ENCODE assay signal across 11 mouse cellular contexts in genomic region chr6:125256222-125256966, GRCm38 (mm10). TPM values are rescaled to one million over a fixed set of nuclear protein-coding genes. Genes with fewer than 3 reads are reported as not detected.
DNase-seq lines count a peak whose midpoint lies in the region; ATAC-seq and TF ChIP-seq lines count a peak whose summit lies in the region.
"Had no signal": no experiment of that assay in that cellular context is flagged by ENCODE, and none has a peak within 500 bp of the region (broad histone marks: within the 10 kb centered on the region; RNA-seq: fewer than 3 reads in every experiment).

No protein-coding gene starts in this region.

- no peak for TF ChIP-seq CTCF in bone marrow macrophage, adult 2 months (IDR thresholded peaks at IDR 0.05; ENCODE audit: low read depth, low read length)

- no peak overlapping the region for H3K9ac ChIP-seq in forebrain, embryonic 13.5 days
- H3K9ac ChIP-seq: hindbrain, embryonic 15.5 days; liver, postnatal 0 days had no signal

- TF ChIP-seq POLR2A in bone marrow macrophage, adult 2 months (IDR thresholded peaks at IDR 0.05; ENCODE audit: borderline replicate concordance, low read depth, low read length), result no peak
- TF ChIP-seq POLR2A in myocyte (IDR thresholded peaks at IDR 0.05; ENCODE audit: insufficient read length, low read depth), result peak; percentile 83

- peaks cover 40% of the 10 kb centered on the region for H3K4me1 ChIP-seq in bone marrow macrophage, adult 2 months (ENCODE audit: control insufficient read depth, insufficient read depth, low read length)
- 0 out of 2 replicates have a peak, but pooled peaks cover 3% of the 10 kb centered on the region for H3K4me1 ChIP-seq in forebrain, embryonic 13.5 days
- H3K4me1 ChIP-seq: hindbrain, embryonic 15.5 days had no signal

- no peak overlapping the region for H3ac ChIP-seq in myocyte (ENCODE audit: control insufficient read depth, insufficient read length)

- no peak for ATAC-seq in forebrain, embryonic 13.5 days
- ATAC-seq: liver, postnatal 0 days had no signal

- no peaks in the 10 kb centered on the region for H3K9me3 ChIP-seq in forebrain, embryonic 13.5 days (replicated peaks)
- H3K9me3 ChIP-seq: hindbrain, embryonic 15.5 days had no signal

- H3K4me3 ChIP-seq in bone marrow macrophage, adult 2 months (ENCODE audit: insufficient read depth, low read length), result no peak overlapping the region
- no peak overlapping the region for H3K4me3 ChIP-seq in myocyte
- no peak overlapping the region for H3K4me3 ChIP-seq in forebrain, embryonic 13.5 days
- H3K4me3 ChIP-seq: erythroblast, embryonic 14.5 days; hindbrain, embryonic 15.5 days had no signal

- 77% methylated on average over 8 of the region's 8 CpGs for whole genome bisulfite sequencing in forebrain, embryonic 13.5 days

- intact Hi-C loops in heart, postnatal 14 days (cut with DNase I), result no loop called here

- DNase-seq in lung, adult 18-20 months, result peak; percentile 54 to 59
- DNase-seq in lung, postnatal 14 days, result no peak
- DNase-seq in heart, postnatal 14 days, result peak; percentile 36 to 38
- no peak for DNase-seq in ovary, postnatal 10 days (ENCODE audit: low spot score)
- no peak for DNase-seq in thymus, postnatal 4 days
- DNase-seq: liver, postnatal 0 days had no signal

- H3K27ac ChIP-seq in bone marrow macrophage, adult 2 months (ENCODE audit: insufficient read depth, low read depth, low read length), result peak overlapping the region; percentile 97
- no peak overlapping the region for H3K27ac ChIP-seq in forebrain, embryonic 13.5 days
- H3K27ac ChIP-seq: hindbrain, embryonic 15.5 days had no signal

- no peaks in the 10 kb centered on the region for H3K36me3 ChIP-seq in myocyte (ENCODE audit: control insufficient read depth, insufficient read depth)
- H3K36me3 ChIP-seq in forebrain, embryonic 13.5 days (ENCODE audit: poor library complexity, severe bottlenecking), result no peaks in the 10 kb centered on the region
- H3K36me3 ChIP-seq: hindbrain, embryonic 15.5 days had no signal

- no peaks in the 10 kb centered on the region for H3K79me2 ChIP-seq in myocyte (ENCODE audit: control insufficient read depth, insufficient read depth)

- H3K4me2 ChIP-seq in myocyte (ENCODE audit: low read depth), result peak overlapping the region; percentile 76
- H3K4me2 ChIP-seq in forebrain, embryonic 13.5 days, result no peak overlapping the region
- H3K4me2 ChIP-seq: hindbrain, embryonic 15.5 days had no signal

- no peaks in the 10 kb centered on the region for H3K27me3 ChIP-seq in myocyte (ENCODE audit: control insufficient read depth, insufficient read depth, insufficient read length)
- H3K27me3 ChIP-seq in forebrain, embryonic 13.5 days, result no peaks in the 10 kb centered on the region
- H3K27me3 ChIP-seq: hindbrain, embryonic 15.5 days had no signal

TF ChIP-seq in myocyte, 11 proteins besides CTCF, POLR2A, EP300 and RAD21:
- TF ChIP-seq REST (IDR thresholded peaks at IDR 0.05; ENCODE audit: insufficient read depth, insufficient read length), result no peak
- TF ChIP-seq SRF (IDR thresholded peaks at IDR 0.05; ENCODE audit: control insufficient read depth, insufficient read length, low read depth), result no peak
- peak; percentile 96 for TF ChIP-seq CEBPB (IDR thresholded peaks at IDR 0.05; ENCODE audit: insufficient read depth, poor library complexity, severe bottlenecking)
- TF ChIP-seq MYOG (IDR thresholded peaks at IDR 0.05; ENCODE audit: control insufficient read depth in 1 of 3, insufficient read depth in 1 of 3, insufficient read length in 2 of 3, low read depth in 2 of 3), result peak in 2 of 3 experiments; percentile 35 to 75
- peak in 1 of 3 experiments; percentile 78 for TF ChIP-seq MYOD1 (IDR thresholded peaks at IDR 0.05; ENCODE audit: control insufficient read depth in 1 of 3, insufficient read length in 2 of 3, low read depth in 2 of 3)
- TF ChIP-seq TCF3 (IDR thresholded peaks at IDR 0.05; ENCODE audit: insufficient read length, low read depth), result peak; percentile 52
- peak; percentile 90 for TF ChIP-seq MAX (IDR thresholded peaks at IDR 0.05; ENCODE audit: low read depth)
- peak; percentile 24 for TF ChIP-seq TCF12 (IDR thresholded peaks at IDR 0.05; ENCODE audit: insufficient read depth, poor library complexity, severe bottlenecking)
- TF ChIP-seq POLR2AphosphoS2 (IDR thresholded peaks at IDR 0.05; ENCODE audit: insufficient read length, low read depth), result peak; percentile 95
- TF ChIP-seq E2F4 (IDR thresholded peaks at IDR 0.05; ENCODE audit: insufficient read depth), result no peak
- peak; percentile 97 for TF ChIP-seq USF1 (IDR thresholded peaks at IDR 0.05; ENCODE audit: low read depth)

RNA-seq across cellular contexts. Expression of gene Cd27, which starts 19.6 kb away (rescaled TPM):
- polyA plus RNA-seq in bone marrow macrophage, adult 2 months (2012; ENCODE audit: insufficient read depth, insufficient read length, missing spikeins), result not detected in 2 replicates
- total RNA-seq in heart, postnatal 14 days (2021), result 1 to 10 TPM in 1 of 2 experiments, under 1 TPM in 1; 0.91 to 7.5 TPM
- polyA plus RNA-seq in myocyte (2012; fragmentation: generic; extraction: Trizol), result 1.5 TPM
- polyA plus RNA-seq in forebrain, embryonic 13.5 days (2015; fragmentation: Nextera tagmentation; extraction: Ambion mirVana), result 1.5 and 2.0 TPM in 2 replicates

RNA-seq across cellular contexts. Expression of gene Tapbpl, which starts 24.7 kb away (rescaled TPM):
- polyA plus RNA-seq in bone marrow macrophage, adult 2 months (2012; ENCODE audit: insufficient read depth, insufficient read length, missing spikeins), result 14.5 and 16.2 TPM in 2 replicates
- 1 to 10 TPM; 4.0 to 4.3 TPM for total RNA-seq in heart, postnatal 14 days (2021)
- polyA plus RNA-seq in myocyte (2012; fragmentation: generic; extraction: Trizol), result 6.5 TPM
- 2.2 and 3.1 TPM in 2 replicates for polyA plus RNA-seq in forebrain, embryonic 13.5 days (2015; fragmentation: Nextera tagmentation; extraction: Ambion mirVana)

RNA-seq across cellular contexts. Expression of gene Tuba3a, which starts 29.4 kb away (rescaled TPM):
- polyA plus RNA-seq in bone marrow macrophage, adult 2 months (2012; ENCODE audit: insufficient read depth, insufficient read length, missing spikeins), result not detected in 2 replicates
- total RNA-seq in heart, postnatal 14 days (2021), result not detected
- not detected for polyA plus RNA-seq in myocyte (2012; fragmentation: generic; extraction: Trizol)
- polyA plus RNA-seq in forebrain, embryonic 13.5 days (2015; fragmentation: Nextera tagmentation; extraction: Ambion mirVana), result not detected in 2 replicates
- polyA plus RNA-seq: erythroblast, embryonic 14.5 days; hindbrain, embryonic 15.5 days; liver, postnatal 0 days had no signal

RNA-seq across cellular contexts. Expression of gene Vamp1, which starts 41.0 kb away (rescaled TPM):
- polyA plus RNA-seq in bone marrow macrophage, adult 2 months (2012; ENCODE audit: insufficient read depth, insufficient read length, missing spikeins), result 15.0 and 15.1 TPM in 2 replicates
- total RNA-seq in heart, postnatal 14 days (2021), result 1 to 10 TPM; 9.3 to 9.8 TPM
- polyA plus RNA-seq in myocyte (2012; fragmentation: generic; extraction: Trizol), result 6.5 TPM
- polyA plus RNA-seq in forebrain, embryonic 13.5 days (2015; fragmentation: Nextera tagmentation; extraction: Ambion mirVana), result 5.4 and 6.3 TPM in 2 replicates

RNA-seq across cellular contexts. Expression of gene Ltbr, which starts 57.3 kb away (rescaled TPM):
- 55.6 and 60.0 TPM in 2 replicates for polyA plus RNA-seq in bone marrow macrophage, adult 2 months (2012; ENCODE audit: insufficient read depth, insufficient read length, missing spikeins)
- total RNA-seq in heart, postnatal 14 days (2021), result 10 to 100 TPM; 34.6 to 36.0 TPM
- 79.0 TPM for polyA plus RNA-seq in myocyte (2012; fragmentation: generic; extraction: Trizol)
- 10.2 and 12.3 TPM in 2 replicates for polyA plus RNA-seq in forebrain, embryonic 13.5 days (2015; fragmentation: Nextera tagmentation; extraction: Ambion mirVana)

Comparison
In these comparisons a context has a peak if more than half of its experiments do, and no peak if none do; other contexts are left out.
1. DNase-seq: peak in lung, adult 18-20 months (2 of 2) and heart, postnatal 14 days (2 of 2); none in lung, postnatal 14 days (single experiment), ovary, postnatal 10 days (single experiment) and thymus, postnatal 4 days (single experiment).